Mouse (Mus musculus) intestine, embryonic 14.5 days (tissue): ENCODE measurements at regions not wholly inside any gene's neighbourhood (a gene's known extent, or its start where the extent isn't known, plus 50 kb on each side); places are given as distances from the start of the nearest gene placed in this dataset.

Experiments used
- ATAC-seq: fragments of 200-750 bp; cut with Nextera tagmentation; replicated peaks from 2 replicates; pipeline ENCODE4 v1.8.0; 2017; ENCODE audit warnings: low read depth, moderate number of reproducible peaks, moderate TSS enrichment, moderate library complexity; ENCODE audit not compliant: low FRiP score, low TSS enrichment
- DNase-seq: peaks from one replicate; pipeline ENCODE4 v3.0.0-alpha.2; 2018; ENCODE audit warnings: low spot score
- H3K27ac ChIP-seq: fragments of 300-500 bp; sonication (generic); 2 replicates; pipeline ENCODE4 v1.5.1; 2014; ENCODE audit warnings: low read depth, mild to moderate bottlenecking, control low read depth
- H3K27me3 ChIP-seq: fragments of 300-500 bp; sonication (generic); replicated peaks from 2 replicates; pipeline ENCODE4 v1.6.1; 2014; ENCODE audit warnings: low read length, control low read depth; ENCODE audit not compliant: control insufficient read depth, insufficient read depth
- H3K36me3 ChIP-seq: fragments of 300-500 bp; sonication (generic); 2 replicates; pipeline ENCODE4 v1.6.1; 2014; ENCODE audit warnings: low read length, control low read depth; ENCODE audit not compliant: control insufficient read depth, insufficient read depth
- H3K4me1 ChIP-seq: fragments of 300-500 bp; sonication (generic); replicated peaks from 2 replicates; pipeline ENCODE4 v1.6.1; 2014; ENCODE audit warnings: low read length, control low read depth, mixed read lengths; ENCODE audit not compliant: control insufficient read depth, insufficient read depth
- H3K4me2 ChIP-seq: fragments of 300-500 bp; sonication (generic); 2 replicates; pipeline ENCODE4 v1.6.1; 2014; ENCODE audit warnings: low read length
- H3K4me3 ChIP-seq: fragments of 300-500 bp; sonication (generic); 2 replicates; pipeline ENCODE4 v1.5.1; 2014; ENCODE audit warnings: low read depth, low read length, control low read depth, mixed read lengths
- H3K9ac ChIP-seq: fragments of 300-500 bp; sonication (generic); 2 replicates; pipeline ENCODE4 v1.6.1; 2014; ENCODE audit warnings: mild to moderate bottlenecking, low read length
- H3K9me3 ChIP-seq: fragments of 300-500 bp; sonication (generic); 2 replicates; pipeline ENCODE4 v1.6.1; 2016; ENCODE audit warnings: low read length, control low read depth; ENCODE audit not compliant: control insufficient read depth
- WGBS: fragments of 180-500 bp; shearing (Covaris S2); extraction: QIAGEN DNeasy Blood & Tissue Kit; methylation state at CpG from one replicate; pipeline ENCODE4 v1.1.7; 2014; 5-methylcytosine and 5-hydroxymethylcytosine counted together

DNA sequence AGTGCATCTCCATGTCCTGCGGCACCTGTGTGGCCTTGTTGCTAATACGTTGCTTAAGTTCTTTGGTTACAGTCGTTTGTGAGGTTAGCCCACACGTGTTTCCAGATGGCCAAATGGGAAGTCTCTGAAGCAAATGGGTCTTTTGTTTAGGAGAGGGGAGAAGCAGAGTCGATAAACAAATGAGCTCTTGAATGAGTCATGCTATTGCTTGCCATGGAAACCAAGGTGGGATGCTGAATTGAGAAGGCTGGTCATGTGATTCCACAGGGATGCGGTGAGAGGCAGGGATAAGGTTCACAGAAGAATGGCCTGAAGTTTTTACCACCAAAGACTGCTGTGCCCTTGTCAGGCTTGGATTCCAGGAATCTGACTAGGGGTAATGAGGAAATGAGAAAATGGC, 214.8 kb upstream of the Elac2 start:
- 48% methylated on average over 6 of the region's 6 CpGs for WGBS
- H3K4me3 ChIP-seq, result no peak overlapping the region
- no peak for DNase-seq
- no peak overlapping the region for H3K27ac ChIP-seq
- H3K9ac ChIP-seq, result no peak overlapping the region
- H3K36me3 ChIP-seq, result no peaks in the 10 kb centered on the region
- no peak overlapping the region for H3K4me2 ChIP-seq
- H3K27me3 ChIP-seq, result no peaks in the 10 kb centered on the region
- ATAC-seq, result no peak
- H3K9me3 ChIP-seq, result no peaks in the 10 kb centered on the region
- H3K4me1 ChIP-seq, result no peaks in the 10 kb centered on the region

DNA sequence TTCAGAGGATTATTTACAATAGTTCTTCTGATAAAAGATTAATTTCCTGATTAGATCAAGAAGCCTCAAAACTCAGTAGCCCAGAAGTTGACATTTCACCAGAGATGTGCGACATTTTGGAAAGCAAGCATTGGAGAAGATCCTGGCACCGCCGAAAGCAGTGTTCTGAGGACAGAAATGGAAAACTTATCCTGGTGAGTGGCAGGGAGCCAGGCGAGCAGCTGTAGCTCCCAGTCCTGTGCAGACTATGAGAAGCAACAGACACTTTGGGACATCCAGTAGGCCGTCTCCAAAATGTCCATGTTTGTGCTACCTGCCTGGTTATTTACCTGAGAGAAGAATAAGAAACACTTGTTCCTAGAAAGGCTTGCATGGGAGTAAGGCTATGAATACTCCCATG, 202.1 kb upstream of the Elac2 start:
- Histone ChIP-seq H3K36me3 (no peaks in the 10 kb centered on the region), H3K4me1 (no peaks in the 10 kb centered on the region), H3K27me3 (no peaks in the 10 kb centered on the region), H3K4me2 (no peak overlapping the region), H3K4me3 (no peak overlapping the region), H3K9me3 (no peaks in the 10 kb centered on the region), H3K9ac (no peak overlapping the region), H3K27ac (no peak overlapping the region)
- 72% methylated on average over 5 of the region's 5 CpGs for WGBS
- DNase-seq, result no peak
- no peak for ATAC-seq

GRCm38 (mm10) chr11:64800246-64801121, 178.4 kb upstream of the Elac2 start:
- Histone ChIP-seq H3K27ac (no peak overlapping the region), H3K9ac (no peak overlapping the region), H3K4me3 (no peak overlapping the region), H3K9me3 (no peaks in the 10 kb centered on the region), H3K36me3 (no peaks in the 10 kb centered on the region), H3K4me2 (no peak overlapping the region), H3K27me3 (no peaks in the 10 kb centered on the region), H3K4me1 (peaks cover 7% of the 10 kb centered on the region; the same call in 1 of the 2 replicates)
- 40% methylated on average over 21 of the region's 21 CpGs for WGBS
- DNase-seq (no peak), ATAC-seq (no peak)

- Histone ChIP-seq H3K4me1 (peaks cover 7% of the 10 kb centered on the region; the same call in 1 of the 2 replicates), H3K4me3 (no peak overlapping the region), H3K9me3 (no peaks in the 10 kb centered on the region), H3K36me3 (no peaks in the 10 kb centered on the region), H3K27ac (no peak overlapping the region), H3K9ac (no peak overlapping the region), H3K4me2 (no peak overlapping the region), H3K27me3 (no peaks in the 10 kb centered on the region)
- WGBS, result 42% methylated on average over 10 of the region's 10 CpGs
- DNase-seq (no peak), ATAC-seq (no peak)
Observed at GRCm38 (mm10) chr11:64801351-64801750, 177.5 kb upstream of the Elac2 start.

- Histone ChIP-seq H3K27me3 (no peaks in the 10 kb centered on the region), H3K36me3 (no peaks in the 10 kb centered on the region), H3K4me2 (no peak overlapping the region), H3K9me3 (no peaks in the 10 kb centered on the region), H3K4me1 (peaks cover 7% of the 10 kb centered on the region; the same call in 1 of the 2 replicates), H3K9ac (no peak overlapping the region), H3K27ac (no peak overlapping the region), H3K4me3 (no peak overlapping the region)
- no peak for ATAC-seq
- WGBS, result 79% methylated on average over 3 of the region's 3 CpGs
- DNase-seq, result no peak
Observed at GRCm38 (mm10) chr11:64805567-64805966, 173.3 kb upstream of the Elac2 start.

DNA sequence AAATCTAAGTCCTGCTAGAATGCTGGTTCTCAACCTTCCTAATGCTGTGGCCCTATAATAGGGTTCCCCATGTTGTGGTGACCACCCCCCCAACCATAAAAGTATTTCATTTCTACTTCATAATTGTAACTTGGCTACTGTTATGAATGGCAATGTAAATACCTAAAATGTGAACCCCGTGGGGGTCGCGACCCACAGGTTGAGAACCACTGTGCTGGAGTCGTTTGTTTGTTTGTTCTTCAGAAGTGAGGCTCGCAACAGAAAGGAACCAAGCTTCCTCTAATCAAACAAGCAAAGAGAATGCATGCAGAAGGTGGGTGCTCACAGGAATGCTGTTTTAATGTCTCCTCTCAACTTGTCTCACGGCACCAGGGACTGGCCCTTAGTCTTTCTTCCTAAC, 166.4 kb upstream of the Elac2 start:
- Histone ChIP-seq H3K36me3 (no peaks in the 10 kb centered on the region), H3K27me3 (no peaks in the 10 kb centered on the region), H3K4me1 (no peaks in the 10 kb centered on the region), H3K9me3 (no peaks in the 10 kb centered on the region), H3K4me3 (no peak overlapping the region), H3K9ac (no peak overlapping the region), H3K27ac (no peak overlapping the region), H3K4me2 (no peak overlapping the region)
- no peak for DNase-seq
- ATAC-seq, result no peak
- 72% methylated on average over 6 of the region's 6 CpGs for WGBS

- Histone ChIP-seq H3K27me3 (no peaks in the 10 kb centered on the region), H3K9ac (no peak overlapping the region)
- WGBS, result 82% methylated on average over 5 of the region's 5 CpGs
Observed at GRCm38 (mm10) chr11:64829429-64829828, 149.4 kb upstream of the Elac2 start.

GRCm38 (mm10) chr11:64832453-64832852, 146.4 kb upstream of the Elac2 start:
- Histone ChIP-seq H3K4me2 (no peak overlapping the region), H3K27me3 (no peaks in the 10 kb centered on the region), H3K27ac (no peak overlapping the region), H3K36me3 (no peaks in the 10 kb centered on the region), H3K4me3 (no peak overlapping the region), H3K4me1 (peaks cover 16% of the 10 kb centered on the region), H3K9me3 (no peaks in the 10 kb centered on the region), H3K9ac (no peak overlapping the region)
- WGBS, result 66% methylated on average over 5 of the region's 5 CpGs
- no peak for DNase-seq
- no peak for ATAC-seq

More at GRCm38 (mm10) chr11:64829429-64829828, 149.4 kb upstream of the Elac2 start:
- Histone ChIP-seq H3K9me3 (no peaks in the 10 kb centered on the region), H3K36me3 (no peaks in the 10 kb centered on the region), H3K27ac (no peak overlapping the region), H3K4me3 (no peak overlapping the region), H3K4me1 (peaks cover 15% of the 10 kb centered on the region), H3K4me2 (no peak overlapping the region)
- ATAC-seq, result no peak
- DNase-seq, result no peak

DNA sequence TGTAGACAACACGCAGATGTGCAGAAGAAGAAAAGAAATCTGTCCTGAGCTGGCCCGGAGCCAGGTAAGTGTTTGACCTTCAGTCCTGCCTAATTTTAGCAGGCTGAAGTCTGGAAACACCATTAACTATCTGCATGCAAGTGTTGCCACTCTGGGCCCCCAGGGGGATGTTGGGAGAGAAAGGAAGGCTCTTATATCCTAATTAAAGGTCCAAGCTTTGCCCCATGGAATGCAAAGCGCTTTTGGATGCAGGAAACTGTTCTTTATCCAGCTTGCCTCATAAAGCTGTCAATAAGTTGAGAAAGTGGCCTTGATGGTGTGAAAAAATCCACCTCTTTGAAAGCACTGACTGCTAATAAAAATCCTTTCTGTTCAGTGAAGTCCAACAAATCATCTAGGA, 145.1 kb upstream of the Elac2 start:
- ATAC-seq (no peak), DNase-seq (no peak)
- no peaks in the 10 kb centered on the region for H3K27me3 ChIP-seq
- no peak overlapping the region for H3K4me3 ChIP-seq
- H3K9ac ChIP-seq, result no peak overlapping the region
- H3K27ac ChIP-seq, result no peak overlapping the region
- H3K36me3 ChIP-seq, result no peaks in the 10 kb centered on the region
- no peak overlapping the region for H3K4me2 ChIP-seq
- 27% methylated on average over 3 of the region's 3 CpGs for WGBS
- peaks cover 16% of the 10 kb centered on the region for H3K4me1 ChIP-seq
- H3K9me3 ChIP-seq, result no peaks in the 10 kb centered on the region
